Mouse (Mus musculus) midbrain, postnatal 0 days (tissue): ENCODE results near the gene Cyp4f18. TPM values are rescaled to one million over a fixed set of nuclear protein-coding genes. Genes with fewer than 3 reads are reported as not detected.
"Not testable (repeated sequence)": the region's sequence is repeated elsewhere in the genome, so short reads cannot be mapped to it uniquely, and the experiment has no call there.

Experiments
- ATAC-seq: fragments of 200-750 bp; cut with Nextera tagmentation; 2 replicates; pipeline ENCODE4 v1.8.0; 2017; ENCODE audit warnings: moderate number of reproducible peaks, mild to moderate bottlenecking, moderate TSS enrichment, moderate library complexity; ENCODE audit not compliant: low FRiP score
- DNase-seq: peaks from one replicate; pipeline ENCODE4 v3.0.0-alpha.2; 2015; ENCODE audit warnings: low spot score
- H3K27ac ChIP-seq: fragments of 300-500 bp; sonication (generic); 2 replicates; pipeline ENCODE4 v1.5.1; 2014; ENCODE audit warnings: low read depth, mild to moderate bottlenecking, low read length, mixed read lengths
- H3K27me3 ChIP-seq: fragments of 300-500 bp; sonication (generic); 2 replicates; pipeline ENCODE4 v1.6.1; 2014; ENCODE audit warnings: low read length, control low read depth, mixed read lengths; ENCODE audit not compliant: insufficient read depth
- H3K36me3 ChIP-seq: fragments of 300-500 bp; sonication (generic); 2 replicates; pipeline ENCODE4 v1.6.1; 2014; ENCODE audit warnings: low read length, control low read depth, mixed read lengths; ENCODE audit not compliant: insufficient read depth
- H3K4me1 ChIP-seq: fragments of 300-500 bp; sonication (generic); 2 replicates; pipeline ENCODE4 v1.6.1; 2014; ENCODE audit warnings: mild to moderate bottlenecking, control low read depth, antibody characterized with exemption, low read length, mixed read lengths; ENCODE audit not compliant: insufficient read depth
- H3K4me2 ChIP-seq: fragments of 300-500 bp; sonication (generic); 2 replicates; pipeline ENCODE4 v1.6.1; 2014; ENCODE audit warnings: low read depth, mild to moderate bottlenecking, low read length, mixed read lengths; ENCODE audit not compliant: poor library complexity, severe bottlenecking
- H3K4me3 ChIP-seq: fragments of 300-500 bp; sonication (generic); 2 replicates; pipeline ENCODE4 v1.5.1; 2014; ENCODE audit warnings: low read depth, mild to moderate bottlenecking, low read length, moderate library complexity
- H3K9ac ChIP-seq: fragments of 300-500 bp; sonication (generic); replicated peaks from 2 replicates; pipeline ENCODE4 v1.6.1; 2014; ENCODE audit warnings: mild to moderate bottlenecking, low read length, moderate library complexity, mixed read lengths; ENCODE audit not compliant: poor library complexity, severe bottlenecking
- H3K9me3 ChIP-seq: fragments of 300-500 bp; sonication (generic); 2 replicates; pipeline ENCODE4 v1.6.1; 2016; ENCODE audit warnings: low read length, control low read depth
- CTCF ChIP-seq: IDR thresholded peaks from 2 replicates; pipeline ENCODE4 v1.5.1; 2016; ENCODE audit warnings: antibody characterized with exemption, mild to moderate bottlenecking
- WGBS: fragments of 180-500 bp; shearing (Covaris S2); extraction: QIAGEN DNeasy Blood & Tissue Kit; methylation state at CpG from one replicate; pipeline ENCODE4 v1.1.7; 2014; 5-methylcytosine and 5-hydroxymethylcytosine counted together
- polyA plus RNA-seq: library from polyadenylated mRNA; unstranded; fragments of >200 nt; fragmentation: Nextera tagmentation; extraction: Ambion mirVana; gene quantifications from 2 replicates; pipeline ENCODE4 v1.2.1, GENCODE M21; 2015
- total RNA-seq: library from RNA; depleted of rRNA; stranded (reverse); fragments of >200 nt; gene quantifications from 2 replicates; pipeline ENCODE4 v1.2.3, GENCODE M21; 2014; rRNA removed

Cyp4f18 gene
- 0.19 TPM in 1 of 2 replicates, not detected in the other for total RNA-seq
- polyA plus RNA-seq: 0.44 and 0.49 TPM in 2 replicates

- no peak for TF ChIP-seq CTCF
- 79% methylated on average over 3 of the region's 3 CpGs for WGBS
- no peak for DNase-seq
- Histone ChIP-seq H3K4me3 (no peak within 1 kb of the TSS), H3K36me3 (no peaks in the 10 kb centered on the region), H3K27ac (no peak within 1 kb of the TSS), H3K27me3 (no peaks in the 10 kb centered on the region), H3K4me1 (no peaks in the 10 kb centered on the region), H3K4me2 (no peak within 1 kb of the TSS), H3K9me3 (no peaks in the 10 kb centered on the region), H3K9ac (no peak within 1 kb of the TSS)
- no peak for ATAC-seq
Measured at GRCm38 (mm10) chr8:72009473-72009872, at the start of gene Cyp4f18. TSS of gene Cyp4f18 (minus strand) at chr8:72009626.

DNA sequence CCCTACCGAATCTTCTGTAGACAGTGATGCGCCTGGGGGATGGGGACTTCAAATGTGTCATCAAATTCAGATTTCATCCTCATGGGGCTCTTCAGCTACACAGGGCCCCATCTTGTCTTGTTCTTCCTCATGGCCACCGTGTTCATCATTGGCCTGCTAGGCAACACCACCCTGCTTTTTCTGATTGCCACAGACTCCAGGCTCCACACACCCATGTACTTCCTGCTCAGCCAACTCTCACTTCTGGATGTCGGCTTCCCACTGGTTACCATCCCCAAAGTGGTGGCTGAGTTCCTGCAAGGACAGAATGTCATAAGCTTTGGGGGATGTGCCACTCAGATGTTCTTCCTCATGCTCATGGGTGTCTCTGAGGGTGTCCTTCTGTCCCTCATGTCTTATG, 48.2 kb upstream of the Cyp4f18 start:
- H3K4me3 ChIP-seq, H3K4me2 ChIP-seq, H3K9ac ChIP-seq, H3K36me3 ChIP-seq, DNase-seq, ATAC-seq, H3K27me3 ChIP-seq, H3K4me1 ChIP-seq, H3K9me3 ChIP-seq, H3K27ac ChIP-seq: not testable (repeated sequence)
- 86% methylated on average over 3 of the region's 4 CpGs for WGBS

GRCm38 (mm10) chr8:72054633-72055032, 45.2 kb upstream of the Cyp4f18 start:
- not testable (repeated sequence) for H3K27ac ChIP-seq, H3K4me2 ChIP-seq, DNase-seq, H3K9me3 ChIP-seq, H3K4me3 ChIP-seq, H3K36me3 ChIP-seq, H3K4me1 ChIP-seq, H3K9ac ChIP-seq, H3K27me3 ChIP-seq, ATAC-seq

DNA sequence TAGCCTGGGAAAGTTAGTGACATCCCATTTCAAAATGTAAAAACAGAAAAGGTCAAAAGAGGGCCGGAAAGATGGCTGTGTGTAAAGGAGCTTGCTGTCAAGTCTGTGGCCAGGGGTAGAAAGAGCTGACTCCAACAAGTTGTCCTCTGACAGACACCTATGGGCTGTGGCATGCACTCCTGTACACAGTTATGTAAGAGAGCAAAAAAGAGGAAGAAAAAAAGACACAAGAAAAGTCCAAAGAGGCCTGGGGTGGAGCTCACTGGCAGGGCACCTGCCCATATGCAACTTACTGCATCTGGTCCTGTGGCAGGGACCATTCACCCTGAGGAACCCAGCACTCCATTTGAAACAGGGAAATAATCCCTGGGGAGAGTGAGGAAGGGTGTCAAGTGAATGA, 33.1 kb upstream of the Cyp4f18 start:
- no peaks in the 10 kb centered on the region for H3K9me3 ChIP-seq
- 76% methylated on average over 1 of the region's 1 CpGs for WGBS
- no peak for TF ChIP-seq CTCF

GRCm38 (mm10) chr8:72040918-72041317, 31.5 kb upstream of the Cyp4f18 start, which contains the start of gene Olfr372:
TSS of gene Olfr372 (plus strand) at chr8:72041218.
- not testable (repeated sequence) for H3K9ac ChIP-seq, DNase-seq, H3K27me3 ChIP-seq, H3K4me1 ChIP-seq, H3K4me2 ChIP-seq, H3K4me3 ChIP-seq, H3K36me3 ChIP-seq, H3K27ac ChIP-seq, ATAC-seq, H3K9me3 ChIP-seq
- 83% methylated on average over 4 of the region's 4 CpGs for WGBS

More for the DNA sequence above, 33.1 kb upstream of the Cyp4f18 start:
- Histone ChIP-seq H3K27me3 (no peaks in the 10 kb centered on the region), H3K4me1 (no peaks in the 10 kb centered on the region), H3K9ac (no peak overlapping the region), H3K4me3 (no peak overlapping the region), H3K27ac (no peak overlapping the region), H3K4me2 (no peak overlapping the region), H3K36me3 (no peaks in the 10 kb centered on the region)
- ATAC-seq: no peak
- DNase-seq: no peak

DNA sequence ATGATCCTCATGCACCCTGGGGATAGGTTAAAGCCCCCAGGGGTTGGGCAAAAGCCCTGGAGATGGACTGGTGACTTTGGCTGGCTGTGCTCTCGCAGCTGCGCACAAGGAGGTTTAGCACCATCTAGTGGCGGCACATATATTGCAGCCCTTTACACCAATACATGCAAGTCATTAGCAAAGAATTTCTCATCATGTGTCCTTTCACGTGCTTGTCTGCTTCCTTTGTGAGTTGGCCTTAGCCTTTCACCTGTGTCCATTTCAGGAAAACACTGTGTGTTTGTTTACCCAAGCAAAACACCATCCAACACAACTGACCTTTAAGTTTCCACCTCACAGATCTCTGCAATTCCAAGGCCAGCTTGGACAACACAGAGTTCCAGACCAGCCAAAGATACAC, 23.5 kb upstream of the Cyp4f18 start:
- DNase-seq: not testable (repeated sequence)
- ATAC-seq: peak; percentile 31; the same call in 1 of the 2 replicates

DNA sequence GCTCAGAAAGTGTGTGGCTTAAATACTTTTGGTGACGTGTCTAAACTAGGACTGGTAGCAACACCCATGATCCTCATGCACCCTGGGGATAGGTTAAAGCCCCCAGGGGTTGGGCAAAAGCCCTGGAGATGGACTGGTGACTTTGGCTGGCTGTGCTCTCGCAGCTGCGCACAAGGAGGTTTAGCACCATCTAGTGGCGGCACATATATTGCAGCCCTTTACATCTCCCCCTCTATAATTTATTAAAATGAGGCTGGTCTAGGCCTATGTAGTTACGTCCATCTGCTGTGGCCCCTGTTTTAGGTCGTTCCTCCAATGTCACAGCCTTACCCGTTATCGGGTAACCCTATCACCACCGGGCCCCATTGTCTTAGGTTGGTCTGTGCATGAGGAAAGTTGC, 15.5 kb upstream of the Cyp4f18 start:
- not testable (repeated sequence) for H3K27ac ChIP-seq, H3K9me3 ChIP-seq, H3K4me3 ChIP-seq, H3K9ac ChIP-seq, H3K36me3 ChIP-seq, H3K4me2 ChIP-seq, ATAC-seq, H3K4me1 ChIP-seq, DNase-seq, H3K27me3 ChIP-seq
- WGBS: 18% methylated on average over 3 of the region's 9 CpGs

More for the DNA sequence above, 23.5 kb upstream of the Cyp4f18 start:
- H3K4me3 ChIP-seq, H3K4me2 ChIP-seq, H3K27ac ChIP-seq, H3K36me3 ChIP-seq, H3K27me3 ChIP-seq, H3K9ac ChIP-seq, H3K9me3 ChIP-seq, H3K4me1 ChIP-seq: not testable (repeated sequence)
- TF ChIP-seq CTCF: peak; percentile 45
- 44% methylated on average over 4 of the region's 4 CpGs for WGBS
